Mouse (Mus musculus) CH12F3 (cell line): ENCODE results near the gene Hist2h3c1.
"Not testable (repeated sequence)": the region's sequence is repeated elsewhere in the genome, so short reads cannot be mapped to it uniquely, and the experiment has no call there.

Experiments used
- in situ Hi-C: fragments of 300-500 bp; cut with MboI; formaldehyde crosslinking; loops from 2 replicates; pipeline ENCODE4 v1.14.3; 2020; ENCODE audit warnings: low sequenced_read_pairs

Hist2h3c1 gene

DNA sequence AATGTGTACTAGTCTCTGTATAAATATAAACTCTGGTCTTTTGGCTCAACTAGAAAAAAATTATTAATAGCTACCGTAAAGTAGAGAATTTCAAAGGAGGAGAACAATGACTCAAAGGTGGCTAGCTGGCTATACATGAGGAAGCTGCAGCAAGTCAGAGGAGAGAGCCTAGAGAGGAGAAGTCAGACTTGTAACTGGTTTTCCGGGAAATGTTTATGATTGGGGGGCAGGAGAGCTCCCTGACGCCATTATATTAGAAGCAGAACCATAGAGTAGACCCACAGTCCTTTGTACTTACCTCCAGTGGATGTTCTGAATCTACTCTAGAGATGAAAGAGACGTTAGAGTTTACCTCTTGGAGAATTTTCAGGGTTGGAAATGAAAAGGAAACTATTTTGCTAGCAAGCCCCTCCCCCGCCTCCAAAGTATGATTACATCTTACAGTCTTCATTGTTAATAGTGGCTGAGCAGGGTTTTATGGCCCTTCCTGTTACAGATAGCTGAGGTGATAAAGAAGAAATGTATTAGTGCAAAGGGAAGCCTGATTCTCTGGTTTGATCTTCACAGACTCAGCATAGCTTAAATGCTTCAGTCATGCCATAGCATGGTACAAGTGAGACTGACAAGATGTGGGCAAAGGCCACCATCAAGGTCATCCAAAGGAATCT, 9.6 kb downstream of the Hist2h3c1 start:
- in situ Hi-C loops = no loop called here

DNA sequence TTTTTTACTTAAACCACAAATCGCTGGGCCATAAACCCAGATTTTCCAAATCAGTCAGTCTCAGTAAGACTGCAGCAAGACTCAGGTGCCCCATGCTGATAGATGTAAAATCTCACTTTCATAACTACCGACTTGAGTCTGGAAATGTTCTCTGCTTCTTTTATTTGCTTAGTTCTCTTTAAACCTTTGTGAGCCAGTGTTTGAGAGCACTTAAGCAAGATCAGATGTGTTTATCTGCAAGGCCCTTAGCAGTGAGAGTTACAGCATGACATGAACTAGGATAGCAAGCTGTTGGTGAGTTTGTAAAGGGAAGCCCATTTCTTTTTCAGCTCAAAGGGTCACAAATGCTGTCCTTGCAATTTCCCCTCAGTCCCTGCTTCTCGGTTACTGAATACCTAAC, 10.7 kb downstream of the Hist2h3c1 start:
- in situ Hi-C loops = no loop called here

DNA sequence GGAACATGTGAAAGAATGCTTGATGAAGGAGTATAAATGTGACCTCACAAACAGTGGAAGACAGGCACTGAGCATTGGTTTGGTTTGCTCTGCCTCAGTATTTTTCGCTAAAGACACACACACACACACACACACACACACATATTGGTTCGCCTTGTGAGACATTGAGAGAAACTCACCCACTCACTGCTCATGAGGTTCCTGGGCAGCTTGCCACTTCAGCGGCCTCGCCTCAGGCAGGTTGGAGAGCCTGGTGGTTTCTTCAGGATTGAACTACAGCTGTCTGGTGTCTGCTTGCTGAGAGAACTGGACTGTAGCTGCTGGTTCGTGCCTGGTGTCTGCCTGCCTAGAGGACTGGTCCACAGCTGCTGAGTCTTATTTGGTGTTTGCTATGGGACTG, 13.7 kb downstream of the Hist2h3c1 start:
- in situ Hi-C loops = no loop called here

DNA sequence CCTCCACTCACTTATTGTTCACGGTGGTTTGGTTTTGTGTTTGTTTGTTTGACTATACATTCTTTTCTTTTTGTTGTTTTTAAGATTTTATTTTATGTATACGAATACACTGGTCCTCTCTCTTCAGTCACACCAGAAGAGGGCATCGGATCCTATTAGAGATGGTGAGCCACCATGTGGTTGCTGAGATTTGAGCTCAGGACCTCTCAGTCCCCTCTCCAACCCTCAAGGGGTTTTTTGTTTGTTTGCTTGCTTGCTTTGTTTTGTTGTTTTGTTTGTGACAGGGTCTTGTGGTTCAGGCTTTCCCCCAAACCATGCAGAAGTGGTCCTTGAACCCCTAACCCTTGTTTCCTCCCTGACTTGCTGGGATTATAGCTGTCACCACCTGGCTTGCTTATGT, 15.1 kb downstream of the Hist2h3c1 start:
- in situ Hi-C loops = no loop called here

DNA sequence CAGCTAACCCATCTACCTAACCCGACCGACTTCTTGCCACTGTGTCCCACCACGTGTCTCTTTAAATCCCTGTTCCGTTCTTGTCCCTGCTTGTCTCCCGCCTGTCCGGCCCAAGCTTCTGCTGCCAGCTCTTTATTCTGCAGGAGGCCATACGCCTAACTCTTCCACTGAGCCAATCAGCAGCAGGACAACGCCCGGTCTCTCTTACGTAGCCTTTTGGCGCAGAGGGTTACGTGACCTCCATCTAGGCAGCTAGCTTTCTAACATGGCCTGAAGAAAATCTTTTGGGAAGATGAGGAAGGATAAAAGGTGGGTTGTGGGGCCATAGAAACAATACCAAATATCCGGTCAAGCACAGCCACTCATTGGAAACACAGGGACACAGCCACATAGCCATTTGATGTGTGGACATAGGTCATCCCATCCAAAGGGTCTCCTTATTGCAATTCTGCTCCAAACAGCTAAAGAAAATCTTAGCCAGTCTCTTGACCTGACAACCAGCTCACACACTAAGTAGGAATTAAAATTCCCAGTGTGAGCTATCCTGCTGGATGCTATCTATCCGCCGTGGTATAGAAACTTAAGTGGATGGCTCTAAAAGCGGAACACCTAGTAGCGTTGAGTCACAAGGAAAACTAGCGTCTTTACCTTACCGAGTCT, 15.9 kb downstream of the Hist2h3c1 start:
- in situ Hi-C loops = no loop called here

DNA sequence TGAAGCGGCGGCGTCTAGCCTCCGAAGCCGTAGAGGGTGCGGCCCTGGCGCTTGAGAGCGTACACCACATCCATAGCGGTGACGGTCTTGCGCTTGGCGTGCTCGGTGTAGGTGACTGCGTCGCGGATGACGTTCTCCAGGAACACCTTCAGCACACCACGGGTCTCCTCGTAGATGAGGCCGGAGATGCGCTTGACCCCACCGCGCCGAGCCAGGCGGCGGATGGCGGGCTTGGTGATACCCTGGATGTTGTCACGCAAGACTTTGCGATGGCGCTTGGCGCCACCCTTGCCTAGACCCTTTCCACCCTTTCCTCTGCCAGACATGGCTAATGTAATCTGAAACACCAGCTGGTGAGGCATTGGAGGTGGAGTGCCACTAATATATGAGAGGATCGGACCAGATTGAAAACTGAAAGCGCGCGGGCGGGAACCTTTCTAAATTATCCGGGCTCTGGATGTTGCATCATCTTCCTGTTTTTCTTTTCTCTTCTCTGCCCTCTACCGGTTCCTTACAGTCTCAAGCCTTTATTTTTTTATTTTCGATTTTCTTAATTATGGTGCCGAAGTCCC, 16.6 kb downstream of the Hist2h3c1 start, which contains the start of gene Hist2h4:
Hist2h4 (minus strand) TSS at position 333 of the 572 bp plus-strand sequence.
- in situ Hi-C loops = no loop called here

DNA sequence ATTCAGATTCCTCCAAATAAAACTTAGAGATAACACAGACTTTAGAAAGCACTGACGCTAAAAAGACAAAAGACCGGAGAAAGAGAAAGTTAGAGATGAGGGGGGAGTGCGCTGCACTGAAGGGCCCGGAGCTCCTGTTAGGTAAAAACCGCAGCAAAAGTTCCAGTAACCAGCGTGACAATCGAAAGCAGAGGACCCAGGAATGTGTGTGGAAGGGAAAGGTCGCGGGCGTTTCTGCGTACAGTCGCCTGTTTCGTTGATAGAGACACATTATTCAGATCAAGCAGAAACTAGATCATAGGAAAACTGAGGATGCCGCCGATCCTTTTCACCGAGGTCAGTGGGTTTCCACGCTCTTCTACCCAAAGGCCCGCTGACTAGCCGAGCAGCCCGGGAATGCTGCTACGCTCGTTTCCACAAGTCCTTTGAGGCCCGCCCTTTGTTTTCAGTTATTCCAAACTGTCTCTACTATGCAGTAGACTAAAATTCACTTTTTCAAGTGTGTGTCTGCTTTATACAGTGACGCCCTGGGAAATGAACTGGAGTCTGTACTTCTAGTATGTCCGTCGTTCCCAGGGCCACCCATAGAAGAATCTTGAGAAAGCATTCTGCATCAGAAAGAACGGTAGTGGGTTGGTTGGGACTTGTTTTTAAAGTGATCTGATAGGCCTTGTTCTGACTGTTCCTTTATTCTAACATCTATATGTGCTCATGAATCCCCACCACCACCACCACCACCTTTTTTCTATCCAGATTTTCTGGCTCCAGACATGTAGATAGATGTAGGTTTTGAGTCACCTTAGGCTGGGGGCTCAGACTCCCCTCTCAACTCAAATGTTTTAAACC, 17.3 kb downstream of the Hist2h3c1 start:
- in situ Hi-C loops = no loop called here

DNA sequence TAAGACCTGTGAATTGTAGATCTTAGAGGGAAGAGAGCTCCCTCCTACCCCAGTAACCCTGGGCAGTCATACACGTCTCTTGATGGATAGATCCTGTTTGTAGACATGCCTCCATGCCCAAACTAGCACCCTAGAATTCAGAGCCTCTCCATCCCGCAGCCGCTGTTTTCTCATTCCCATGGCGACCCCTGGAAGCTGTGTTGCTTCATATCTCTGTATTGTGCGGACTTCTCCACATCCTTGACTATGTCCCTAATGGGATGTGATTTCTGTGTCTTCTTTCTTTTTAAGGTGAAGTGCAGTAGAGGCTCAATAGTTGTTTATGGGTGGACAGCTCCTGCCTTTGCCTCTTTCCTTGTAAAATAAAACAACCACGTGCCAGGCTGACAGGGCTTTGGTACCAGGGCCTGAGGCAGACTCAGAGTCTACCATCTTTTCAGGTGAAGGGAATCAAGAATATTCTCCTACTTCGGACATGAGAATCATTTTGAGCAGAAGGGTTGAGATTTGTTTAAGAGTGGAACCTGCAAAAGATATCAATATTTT, 18.0 kb downstream of the Hist2h3c1 start:
- in situ Hi-C loops = no loop called here

DNA sequence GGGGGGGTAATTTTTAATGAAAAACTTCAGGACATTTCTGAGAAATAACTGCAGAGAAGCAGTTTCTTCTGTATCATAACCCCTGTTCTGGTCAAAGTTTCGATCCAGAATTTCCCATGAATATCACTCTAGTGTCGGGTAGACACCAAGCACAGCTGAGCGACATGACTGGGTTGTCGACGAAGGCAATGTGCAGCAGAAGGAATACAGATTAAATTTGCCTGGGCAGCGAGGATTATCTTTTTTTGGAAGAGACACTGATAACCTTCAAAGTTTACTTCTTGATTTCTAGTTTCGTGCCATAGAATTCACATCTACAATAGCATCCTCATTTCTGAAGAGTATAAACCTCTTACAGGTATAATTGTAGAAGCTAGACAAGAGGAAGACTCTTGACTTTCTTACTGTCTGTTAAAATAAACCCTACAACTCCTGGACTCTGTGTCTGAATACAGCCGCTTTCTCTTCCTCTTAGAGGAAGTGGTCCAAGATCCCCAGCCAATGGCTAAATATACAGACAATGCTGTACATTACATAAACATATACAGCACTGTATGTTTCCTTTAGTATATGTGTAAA, 19.7 kb downstream of the Hist2h3c1 start:
- in situ Hi-C loops = no loop called here

DNA sequence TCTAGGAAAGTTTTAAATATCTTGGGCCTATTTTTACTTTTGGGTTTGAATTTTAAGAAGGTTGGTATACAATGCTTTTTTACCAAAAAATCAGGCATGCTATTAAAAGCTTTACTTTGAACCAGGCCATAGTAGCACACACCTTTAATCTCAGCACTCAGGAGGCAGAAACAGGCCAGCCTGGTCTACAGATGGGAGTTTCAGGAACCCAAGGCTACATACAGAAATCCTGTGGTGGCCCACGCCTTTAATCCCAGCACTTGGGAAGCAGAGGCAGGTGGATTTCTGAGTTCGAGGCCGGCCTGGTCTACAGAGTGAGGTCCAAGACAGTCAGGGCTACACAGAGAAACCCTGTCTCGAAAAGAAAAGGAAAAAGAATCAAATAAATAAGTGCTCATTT, 21.1 kb downstream of the Hist2h3c1 start:
- in situ Hi-C loops = no loop called here

DNA sequence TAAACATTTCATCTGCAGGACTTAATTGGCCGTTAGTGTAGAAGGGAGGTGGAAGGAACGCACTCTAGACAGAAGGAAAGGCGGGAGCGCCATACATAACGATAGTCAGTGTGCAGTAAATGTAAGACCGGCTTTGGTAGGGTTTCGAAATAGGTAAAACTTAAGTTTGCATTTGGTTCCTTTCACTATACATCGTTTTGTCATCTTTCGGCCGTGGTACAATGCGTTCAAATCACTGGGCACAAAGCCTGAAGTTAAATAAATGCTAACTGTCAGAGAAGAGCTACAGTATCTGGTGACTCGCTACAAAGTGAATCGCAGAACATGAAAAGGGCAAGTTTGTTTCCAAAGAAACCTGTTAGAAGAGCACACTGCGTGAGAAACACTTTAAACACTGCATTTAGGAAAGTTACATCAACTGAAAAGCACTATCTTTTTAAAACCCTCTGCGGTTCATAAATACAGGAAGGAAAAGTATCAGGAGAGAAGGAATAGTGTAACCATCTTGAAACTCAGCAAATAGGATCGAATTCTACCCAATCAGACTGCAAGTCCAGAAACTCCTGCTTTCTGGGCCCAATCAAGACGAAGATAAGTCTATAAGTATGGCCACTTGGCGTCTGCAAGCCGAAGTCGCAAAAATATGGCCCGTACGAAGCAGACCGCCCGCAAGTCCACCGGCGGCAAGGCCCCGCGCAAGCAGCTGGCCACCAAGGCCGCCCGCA, 21.7 kb downstream of the Hist2h3c1 start, which contains the start of gene Hist2h3b:
Hist2h3b (plus strand) TSS at position 604 of the 725 bp plus-strand sequence.
- in situ Hi-C loops = no loop called here

DNA sequence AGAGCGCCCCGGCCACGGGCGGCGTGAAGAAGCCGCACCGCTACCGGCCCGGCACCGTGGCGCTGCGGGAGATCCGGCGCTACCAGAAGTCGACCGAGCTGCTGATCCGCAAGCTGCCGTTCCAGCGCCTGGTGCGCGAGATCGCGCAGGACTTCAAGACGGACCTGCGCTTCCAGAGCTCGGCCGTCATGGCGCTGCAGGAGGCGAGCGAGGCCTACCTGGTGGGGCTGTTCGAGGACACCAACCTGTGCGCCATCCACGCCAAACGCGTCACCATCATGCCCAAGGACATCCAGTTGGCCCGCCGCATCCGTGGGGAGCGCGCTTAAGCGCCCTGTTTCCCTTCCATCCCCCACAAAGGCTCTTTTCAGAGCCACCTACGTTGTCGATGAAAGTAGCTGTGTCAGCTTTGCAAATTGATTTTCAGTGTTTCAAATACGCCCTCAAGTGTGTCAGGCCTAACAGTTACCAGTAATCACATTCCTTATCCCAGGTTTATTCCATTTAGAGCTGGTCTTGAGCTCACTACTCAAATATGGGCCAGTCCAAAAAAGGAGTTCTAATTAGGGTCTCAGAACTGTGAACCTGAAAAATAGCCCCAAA, 22.4 kb downstream of the Hist2h3c1 start:
- in situ Hi-C loops = not testable (repeated sequence)

DNA sequence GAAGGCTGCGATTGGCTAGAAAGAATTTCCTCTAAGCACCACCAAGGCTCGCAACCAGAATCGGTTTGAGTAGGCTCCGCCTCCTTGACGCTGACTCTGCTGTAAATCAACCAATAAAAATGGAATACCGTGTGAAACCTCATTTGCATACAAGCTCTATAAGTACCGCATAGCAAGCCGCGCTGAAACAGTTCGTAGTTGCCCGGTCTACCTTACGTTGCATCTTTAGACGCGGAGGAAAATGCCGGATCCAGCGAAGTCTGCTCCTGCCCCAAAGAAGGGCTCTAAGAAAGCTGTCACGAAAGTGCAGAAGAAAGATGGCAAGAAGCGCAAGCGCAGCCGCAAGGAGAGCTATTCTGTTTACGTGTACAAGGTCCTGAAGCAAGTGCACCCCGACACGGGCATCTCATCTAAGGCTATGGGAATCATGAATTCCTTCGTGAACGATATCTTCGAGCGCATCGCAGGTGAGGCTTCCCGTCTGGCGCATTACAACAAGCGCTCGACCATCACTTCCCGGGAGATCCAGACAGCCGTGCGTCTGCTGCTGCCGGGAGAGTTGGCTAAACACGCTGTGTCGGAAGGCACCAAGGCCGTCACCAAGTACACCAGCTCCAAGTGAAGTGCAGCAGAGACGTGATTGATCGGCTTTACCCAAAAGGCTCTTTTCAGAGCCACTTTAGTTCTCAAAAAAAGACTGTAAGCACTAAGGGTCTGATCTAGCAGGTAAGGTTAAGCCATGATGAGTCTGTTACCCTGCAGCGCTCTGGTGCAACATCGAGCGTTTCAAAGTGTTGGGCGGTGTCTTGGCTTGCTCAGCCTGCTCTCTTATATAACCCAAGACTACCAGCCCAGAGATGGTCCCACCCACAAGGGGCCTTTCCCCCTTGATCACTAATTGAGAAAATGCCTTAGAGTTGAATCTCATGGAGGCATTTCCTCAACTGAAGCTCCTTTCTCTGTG, 23.3 kb downstream of the Hist2h3c1 start, which contains the start of gene Hist2h2bb:
Hist2h2bb (plus strand) TSS at position 242 of the 964 bp plus-strand sequence.
- in situ Hi-C loops = no loop called here

DNA sequence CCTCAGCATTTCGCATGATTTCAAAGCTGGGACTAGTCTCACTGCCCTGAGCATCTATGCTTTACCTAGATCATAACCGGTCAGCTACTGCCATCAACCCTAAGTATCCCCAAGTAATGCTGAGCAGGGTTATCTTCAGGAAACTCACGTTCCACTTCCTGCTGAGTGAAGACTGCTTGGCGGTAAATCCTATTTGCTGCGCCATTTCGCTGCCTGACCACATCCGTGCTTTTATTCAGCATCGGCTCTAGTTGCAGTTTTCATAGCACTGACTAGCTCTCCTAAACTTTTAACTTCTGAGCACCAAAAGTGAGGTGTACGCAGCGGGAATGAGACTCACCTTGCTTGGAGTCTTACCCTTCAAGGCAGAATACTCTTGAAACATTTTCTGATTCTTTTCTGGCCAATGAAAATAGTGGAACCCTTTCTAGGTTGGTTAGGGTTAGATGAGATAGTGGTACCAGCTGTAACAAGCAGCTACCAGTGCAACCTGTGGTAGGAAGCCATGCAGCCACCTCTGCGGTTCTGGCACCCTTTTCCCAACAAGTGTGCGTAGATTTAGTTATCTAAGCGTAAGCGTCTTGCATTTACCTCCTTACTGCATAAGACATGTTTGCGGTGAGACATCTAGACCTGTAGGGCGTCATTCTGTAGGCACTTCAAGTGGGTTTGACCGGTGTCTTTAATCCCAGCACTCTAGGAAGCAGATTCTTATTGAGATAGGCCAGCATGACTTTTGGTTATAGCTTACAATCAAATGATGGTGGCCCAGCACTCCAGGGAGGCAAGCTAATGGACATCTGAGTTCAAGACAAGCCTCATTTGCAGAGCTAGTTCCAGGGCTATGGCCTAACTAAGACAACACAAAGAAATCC, 27.3 kb downstream of the Hist2h3c1 start:
- in situ Hi-C loops = no loop called here

DNA sequence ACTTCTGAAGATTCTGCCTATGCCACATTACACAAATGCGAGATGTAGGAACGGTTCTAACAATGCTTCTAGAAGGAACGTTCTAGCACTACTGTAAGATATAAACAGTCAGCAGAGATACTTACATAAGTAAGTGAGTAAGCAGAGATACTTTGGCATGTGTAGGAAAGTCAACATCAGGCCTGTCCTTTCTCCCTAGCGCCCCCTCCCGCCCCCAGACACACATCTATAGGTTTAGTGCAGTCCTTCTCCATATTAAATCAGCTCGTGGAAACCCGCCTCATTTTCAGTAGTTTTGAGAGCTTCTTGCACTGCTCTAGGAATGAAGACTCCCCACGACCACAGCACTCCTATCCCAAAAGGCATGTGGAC, 30.9 kb downstream of the Hist2h3c1 start:
- in situ Hi-C loops = no loop called here

DNA sequence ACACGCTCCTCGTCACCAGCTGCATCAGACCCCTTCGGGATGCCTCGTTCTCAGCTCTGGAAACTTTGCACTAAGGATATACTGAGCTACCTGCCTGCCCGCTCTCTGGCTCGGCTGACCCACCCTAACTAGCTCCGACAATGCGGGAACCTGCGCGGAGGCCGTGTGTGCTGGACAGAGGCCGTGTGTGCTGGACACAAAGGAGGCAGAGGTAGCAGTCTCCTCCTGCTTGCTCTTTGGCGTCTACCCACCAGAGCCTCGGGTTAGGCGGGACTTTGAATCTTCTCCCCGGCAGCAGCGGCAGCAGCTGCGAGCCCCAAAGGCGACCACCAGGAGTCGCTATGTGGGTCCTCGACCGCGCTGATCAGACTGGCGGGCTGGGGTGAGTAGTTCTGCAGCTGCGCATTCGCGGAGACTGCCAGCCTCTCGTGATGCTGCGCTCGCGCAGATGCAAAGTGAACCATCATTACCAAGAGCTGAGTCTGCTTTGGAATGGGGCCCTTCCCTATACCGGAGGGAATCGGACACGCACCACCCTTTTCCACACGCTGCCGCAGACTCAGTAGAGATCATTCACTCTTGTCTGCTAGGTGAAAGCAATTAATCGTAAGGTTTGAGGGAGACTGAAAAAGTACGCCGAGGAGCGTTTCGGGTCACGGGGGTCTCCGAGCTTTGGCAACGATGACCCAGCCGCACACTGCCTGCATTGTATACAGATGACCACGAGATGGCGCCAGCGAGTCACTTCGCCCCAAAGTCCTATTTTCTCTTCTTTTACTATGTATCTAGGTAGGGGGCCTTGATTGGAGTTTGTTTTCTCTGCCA, 31.5 kb downstream of the Hist2h3c1 start:
- in situ Hi-C loops = no loop called here

DNA sequence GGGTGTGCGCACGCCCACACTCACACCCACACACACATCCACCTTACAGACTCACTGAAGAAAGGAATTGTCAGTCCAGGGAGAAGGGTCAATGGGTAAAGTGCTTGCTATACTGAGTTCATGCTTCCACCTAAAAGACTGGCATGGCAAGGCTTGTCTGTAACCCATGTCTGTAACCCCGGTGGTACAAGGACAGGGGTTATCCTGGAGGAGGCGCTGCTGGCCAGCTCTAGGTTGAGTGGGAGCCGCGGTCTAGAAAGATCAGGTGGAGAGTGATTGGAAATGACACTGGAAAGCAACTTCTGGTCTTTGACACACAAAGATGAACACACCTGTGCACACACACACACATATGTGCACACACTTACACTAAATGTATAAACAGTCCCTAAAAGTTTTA, 34.2 kb downstream of the Hist2h3c1 start:
- in situ Hi-C loops = no loop called here
